Mouse (Mus musculus) brain, adult 2 months (tissue): ENCODE measurements around the gene Apoc3.
A peak's percentile ranks its signal among the peaks of the same experiment; 100 is the strongest.

ENCODE experiments used
- DNase-seq: peaks from one replicate; pipeline ENCODE4 v3.0.0; 2011; ENCODE audit warnings: low read depth, low spot score

Gene Apoc3

DNA sequence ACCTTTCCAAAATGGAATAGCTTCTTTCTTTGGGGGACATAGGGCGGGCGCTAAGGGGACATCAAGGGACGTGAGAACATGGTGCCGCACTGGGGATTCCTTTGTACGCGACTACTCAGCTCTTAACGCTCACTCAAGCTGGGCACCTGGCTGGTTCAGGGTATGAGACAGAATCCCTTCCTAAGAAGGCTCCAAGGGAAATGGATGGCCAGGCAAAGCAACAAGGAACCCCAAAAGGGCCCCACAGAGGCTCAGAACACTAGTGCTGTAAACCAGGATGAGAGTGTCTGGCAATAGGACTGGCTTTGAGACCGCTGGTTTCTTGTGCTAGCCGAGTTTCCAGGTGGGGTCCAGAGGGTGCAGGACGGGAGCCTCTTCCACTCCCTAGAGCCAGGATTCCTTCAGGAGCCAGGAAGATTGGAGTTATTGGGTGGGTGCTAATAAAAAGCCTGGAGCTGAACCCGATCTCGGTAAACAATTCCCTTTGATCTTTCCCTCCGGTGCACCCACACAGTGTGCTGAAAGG, 4.9 kb downstream of the Apoc3 start:
- DNase-seq, result no peak

DNA sequence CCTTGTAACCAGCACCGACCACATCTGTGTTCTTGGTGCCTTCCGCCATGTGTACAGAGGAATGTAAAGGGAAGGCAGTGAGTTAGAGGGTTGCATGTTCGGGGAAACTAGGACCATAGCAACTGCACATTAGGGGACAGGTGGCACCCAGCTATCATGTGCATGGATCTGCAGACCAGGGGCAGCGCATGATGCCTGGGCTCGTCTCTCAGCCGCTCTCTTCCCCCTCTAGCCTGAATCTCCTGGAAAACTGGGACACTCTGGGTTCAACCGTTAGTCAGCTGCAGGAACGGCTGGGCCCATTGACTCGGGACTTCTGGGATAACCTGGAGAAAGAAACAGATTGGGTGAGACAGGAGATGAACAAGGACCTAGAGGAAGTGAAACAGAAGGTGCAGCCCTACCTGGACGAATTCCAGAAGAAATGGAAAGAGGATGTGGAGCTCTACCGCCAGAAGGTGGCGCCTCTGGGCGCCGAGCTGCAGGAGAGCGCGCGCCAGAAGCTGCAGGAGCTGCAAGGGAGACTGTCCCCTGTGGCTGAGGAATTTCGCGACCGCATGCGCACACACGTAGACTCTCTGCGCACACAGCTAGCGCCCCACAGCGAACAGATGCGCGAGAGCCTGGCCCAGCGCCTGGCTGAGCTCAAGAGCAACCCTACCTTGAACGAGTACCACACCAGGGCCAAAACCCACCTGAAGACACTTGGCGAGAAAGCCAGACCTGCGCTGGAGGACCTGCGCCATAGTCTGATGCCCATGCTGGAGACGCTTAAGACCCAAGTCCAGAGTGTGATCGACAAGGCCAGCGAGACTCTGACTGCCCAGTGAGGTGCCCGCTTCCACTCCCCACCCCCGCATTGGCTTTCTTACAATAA, 5.6 kb downstream of the Apoc3 start:
- DNase-seq, result peak; percentile 98

DNA sequence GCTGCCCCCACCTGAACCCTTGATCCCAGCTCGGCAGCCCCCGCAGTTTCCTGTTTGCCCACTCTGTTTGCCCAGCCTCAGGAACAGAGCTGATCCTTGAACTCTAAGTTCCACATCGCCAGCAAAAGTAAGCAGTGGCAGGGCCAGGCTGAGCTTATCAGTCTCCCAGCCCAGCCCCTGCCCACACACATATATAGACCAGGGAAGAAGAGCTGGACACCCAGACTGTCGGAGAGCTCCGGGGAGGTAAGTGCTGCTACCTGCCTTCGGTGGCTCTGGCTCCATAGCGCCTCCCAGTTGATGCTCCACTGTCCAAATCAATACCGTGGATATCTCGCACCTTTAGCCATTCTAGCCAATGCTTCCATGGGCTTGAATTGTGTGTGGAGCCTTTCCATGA, 6.9 kb downstream of the Apoc3 start, which contains the start of gene Apoa1:
Apoa1 (plus strand) TSS at position 90 of the 400 bp plus-strand sequence.
- no peak for DNase-seq

GRCm38 (mm10) chr9:46227064-46227614, 8.3 kb downstream of the Apoc3 start:
- no peak for DNase-seq

GRCm38 (mm10) chr9:46224945-46225660, 10.3 kb downstream of the Apoc3 start:
- DNase-seq, result no peak

DNA sequence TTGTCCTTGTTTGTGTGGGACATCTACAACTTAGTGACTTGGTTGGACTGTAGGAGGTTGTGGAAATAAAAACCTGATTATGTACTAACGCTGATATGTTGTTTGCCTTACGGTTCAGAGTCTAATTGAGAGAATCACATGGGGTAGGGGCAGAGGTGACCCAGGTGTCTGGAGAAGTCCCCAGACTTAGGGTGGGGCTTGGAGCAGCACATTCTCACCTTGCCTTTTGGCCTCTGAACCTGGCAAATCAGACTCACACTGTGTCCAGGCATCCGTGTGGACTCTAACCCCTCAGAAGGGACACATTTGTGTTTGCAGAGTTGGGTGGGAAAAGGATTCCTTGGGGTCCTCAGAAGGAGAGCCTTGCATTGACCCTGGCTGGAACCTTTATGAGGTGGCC, 11.3 kb downstream of the Apoc3 start:
- no peak for DNase-seq

DNA sequence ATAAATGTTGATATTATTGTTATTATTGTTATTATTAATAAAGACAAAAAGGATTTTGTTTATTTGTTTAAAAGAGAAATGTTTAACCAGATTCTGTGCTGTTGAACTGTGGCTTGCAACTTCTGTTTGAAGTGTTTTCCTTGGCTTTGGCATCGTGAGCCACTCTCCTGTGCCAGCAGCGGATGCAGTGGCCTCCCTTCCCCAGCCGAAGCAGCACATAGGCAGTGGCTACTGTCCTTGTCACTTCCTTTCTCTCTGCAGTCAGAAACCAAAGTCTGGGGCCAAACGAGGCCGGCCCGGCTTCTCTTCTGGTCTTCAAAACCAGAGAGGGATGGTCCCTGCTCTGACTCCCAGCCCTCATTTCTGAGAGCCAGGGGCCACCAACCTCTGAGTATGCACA, 12.3 kb downstream of the Apoc3 start:
- no peak for DNase-seq

DNA sequence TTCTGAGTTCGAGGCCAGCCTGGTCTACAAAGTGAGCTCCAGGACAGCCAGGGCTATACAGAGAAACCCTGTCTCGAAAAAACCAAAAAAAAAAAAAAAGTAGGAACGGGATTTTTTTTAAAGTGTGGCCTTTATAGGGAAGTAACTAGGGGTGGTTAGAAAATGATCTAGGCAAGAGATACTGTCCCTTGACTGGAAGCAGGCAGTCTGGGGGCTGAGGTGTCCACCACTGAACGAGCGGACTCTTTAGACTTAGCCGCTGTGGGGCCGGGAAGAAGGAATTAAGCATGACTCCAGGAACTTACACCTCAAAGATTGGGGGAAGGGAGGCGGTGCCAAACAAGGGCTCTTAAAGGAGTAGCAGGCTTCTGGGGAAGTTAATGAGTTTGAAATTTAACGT, 17.3 kb downstream of the Apoc3 start:
- DNase-seq, result no peak

- no peak for DNase-seq
These were observed 18.5 kb downstream of the Apoc3 start for GRCm38 (mm10) chr9:46216744-46217470.

DNA sequence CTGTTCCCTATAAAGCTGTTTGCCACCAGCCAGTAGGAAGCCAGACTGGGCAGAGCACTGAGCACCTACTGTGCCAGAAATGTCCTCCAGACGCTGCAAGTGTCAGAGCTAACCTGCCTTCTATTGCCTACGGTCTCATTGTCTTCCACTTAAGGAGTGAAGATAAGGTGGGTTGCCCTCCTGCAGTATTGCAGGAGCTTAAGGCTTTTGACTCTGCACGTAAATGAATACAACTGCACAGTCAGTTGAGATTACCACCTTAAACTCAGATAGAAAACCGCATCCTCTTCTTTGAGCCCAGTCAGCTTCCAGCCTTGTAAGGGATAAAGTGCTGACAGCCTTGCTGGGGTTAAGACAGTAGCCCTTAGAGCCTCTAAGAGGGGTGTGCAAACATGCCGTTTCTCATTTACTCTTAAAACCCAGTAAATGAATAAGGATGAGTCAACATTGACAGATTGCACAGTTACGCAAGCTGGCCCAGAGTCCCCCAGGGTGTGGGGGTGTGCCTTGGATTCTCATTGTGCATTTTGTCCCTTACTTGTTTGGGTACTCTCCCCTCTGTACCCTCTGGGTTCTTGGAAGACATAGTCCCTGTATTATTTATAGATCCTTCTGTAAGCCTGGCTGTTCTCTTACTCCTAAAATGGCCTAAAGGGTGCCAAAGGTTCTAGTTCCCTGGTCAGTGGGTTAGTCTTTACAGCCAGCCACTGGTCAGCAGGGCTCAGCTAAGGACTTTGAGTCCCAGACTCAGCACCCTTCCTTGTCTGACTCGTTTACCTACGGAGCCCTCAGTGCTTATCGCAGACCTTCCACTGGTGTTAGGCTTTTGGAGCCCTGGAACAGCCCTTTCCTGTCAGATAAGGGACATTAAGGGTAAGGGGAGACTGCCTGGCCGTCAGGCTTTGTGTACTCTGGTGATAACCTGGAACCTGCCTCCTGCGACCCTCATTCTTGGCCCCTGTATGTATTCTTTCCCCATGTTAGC, 19.8 kb downstream of the Apoc3 start:
- peak; percentile 85 for DNase-seq

DNA sequence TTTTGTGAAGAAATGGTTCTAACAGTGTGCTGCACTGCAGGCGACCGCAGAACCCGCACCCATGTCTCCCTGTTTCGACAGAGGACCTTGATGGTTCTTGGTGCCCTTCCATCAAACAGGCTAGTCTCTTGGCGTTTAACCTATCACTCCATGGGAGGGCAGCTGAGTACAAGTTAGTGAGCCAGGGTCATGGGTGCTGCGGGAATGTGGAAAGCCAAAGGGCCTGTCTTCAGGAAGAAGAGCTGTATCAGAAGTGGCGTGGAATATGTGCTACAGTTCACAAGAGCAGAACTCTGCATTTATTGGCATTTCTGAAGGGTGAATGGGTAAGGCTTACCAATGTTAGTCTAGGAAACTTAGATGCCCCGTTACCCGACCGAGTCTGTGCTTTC, 20.5 kb downstream of the Apoc3 start:
- no peak for DNase-seq

DNA sequence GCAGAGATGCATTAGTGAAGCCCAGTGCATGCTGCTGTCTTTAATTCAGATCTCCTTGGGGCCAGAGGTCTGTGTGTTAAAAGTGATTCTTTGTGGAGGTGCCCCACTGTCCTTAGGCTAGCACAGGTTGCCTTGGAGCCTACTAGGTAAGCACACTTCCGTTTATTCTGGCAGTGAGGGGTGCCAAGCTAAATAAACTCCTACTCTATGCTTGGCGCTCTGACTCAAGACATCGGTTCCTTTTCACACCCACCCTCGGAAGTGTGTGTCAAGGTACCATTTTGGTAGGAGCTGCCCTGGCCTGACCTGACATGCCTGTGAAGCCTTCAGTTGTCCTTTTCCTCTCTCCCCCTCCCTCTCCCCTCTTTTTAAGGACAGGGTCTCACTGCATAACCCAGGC, 21.2 kb downstream of the Apoc3 start:
- peak; percentile 54 for DNase-seq

DNA sequence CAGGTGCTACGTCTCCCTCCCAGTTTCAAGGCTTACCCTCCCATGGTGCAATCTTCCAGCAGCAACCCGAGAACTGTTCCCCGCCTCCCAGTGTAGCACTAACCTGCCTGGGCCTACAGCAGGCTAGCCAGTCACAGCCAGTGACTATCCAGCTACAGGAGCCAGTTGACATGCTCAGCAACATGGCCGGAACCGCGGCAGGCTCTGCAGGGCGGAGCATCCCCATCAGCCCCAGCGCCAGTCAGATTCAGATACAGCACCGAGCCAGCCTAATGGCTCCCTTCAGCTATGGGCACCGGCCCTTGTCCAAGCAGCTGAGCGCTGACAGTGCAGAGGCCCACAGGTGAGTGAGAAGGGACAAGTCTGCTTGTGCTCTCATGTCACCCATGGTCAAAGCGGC, 25.0 kb downstream of the Apoc3 start:
- DNase-seq, result no peak

- peak; percentile 43 for DNase-seq
These were observed 26.9 kb downstream of the Apoc3 start for GRCm38 (mm10) chr9:46208401-46208974.

GRCm38 (mm10) chr9:46207501-46207869, 28.0 kb downstream of the Apoc3 start:
- no peak for DNase-seq

- DNase-seq, result peak; percentile 40
These were observed 28.5 kb downstream of the Apoc3 start for GRCm38 (mm10) chr9:46206834-46207500.

DNA sequence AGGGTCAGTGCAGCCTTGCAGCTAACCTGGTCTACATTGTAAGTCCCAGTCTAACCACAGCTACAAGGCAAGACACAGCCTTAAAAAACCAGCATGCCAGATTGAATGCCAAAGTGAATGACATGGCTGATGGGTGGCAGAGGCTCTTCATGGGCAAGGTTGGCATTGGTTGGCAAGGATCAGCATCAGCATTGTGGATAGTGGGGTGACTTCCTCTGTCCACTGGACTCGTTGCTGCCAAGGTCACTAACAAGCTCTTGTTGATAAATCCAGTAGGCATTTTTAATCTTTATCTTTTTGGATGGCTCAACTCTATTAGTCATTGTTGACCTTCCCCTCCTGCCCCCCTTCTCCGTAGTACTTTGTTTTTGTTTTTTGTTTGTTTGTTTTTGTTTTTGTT, 35.8 kb downstream of the Apoc3 start:
- no peak for DNase-seq

GRCm38 (mm10) chr9:46198936-46199335, 36.5 kb downstream of the Apoc3 start:
- DNase-seq, result peak; percentile 58

DNA sequence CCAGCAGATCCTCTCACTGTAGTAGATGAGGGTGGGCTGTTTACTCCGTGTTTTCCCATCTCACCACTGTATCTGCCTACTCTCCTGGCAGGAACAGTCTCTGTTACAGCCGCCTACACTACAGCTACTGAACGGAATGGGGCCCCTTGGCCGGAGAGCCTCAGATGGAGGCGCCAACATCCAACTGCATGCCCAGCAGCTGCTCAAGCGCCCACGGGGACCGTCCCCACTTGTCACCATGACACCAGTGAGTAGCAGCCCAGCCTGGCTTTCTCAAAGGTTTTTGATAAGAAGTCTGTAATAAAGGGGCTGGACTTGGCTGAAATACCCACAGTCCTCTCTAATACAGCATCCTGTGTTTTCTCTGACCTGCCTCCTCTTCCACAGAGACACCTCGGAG, 37.0 kb downstream of the Apoc3 start:
- DNase-seq, result peak; percentile 68
